8 mouse cellular contexts compared by ENCODE assay signal in genomic region chr1:74124021-74124981, GRCm38 (mm10). TPM values are rescaled to one million over a fixed set of nuclear protein-coding genes. Genes with fewer than 3 reads are reported as not detected.
DNase-seq lines count a peak whose midpoint lies in the region; ATAC-seq and TF ChIP-seq lines count a peak whose summit lies in the region.

Tns1 (minus strand) TSS chr1:74124449.

- H3K27me3 ChIP-seq in intestine, embryonic 16.5 days (replicated peaks; ENCODE audit: control insufficient read depth, insufficient read depth, low read length): no peaks in the 10 kb centered on the region
- H3K27me3 ChIP-seq in limb, embryonic 14.5 days (ENCODE audit: control insufficient read depth, insufficient read depth, low read length): peaks cover 10% of the 10 kb centered on the region; the same call in 1 of the 2 replicates
- peaks cover 40% of the 10 kb centered on the region for H3K27me3 ChIP-seq in midbrain, embryonic 13.5 days

- no peaks in the 10 kb centered on the region for H3K36me3 ChIP-seq in intestine, embryonic 16.5 days (ENCODE audit: control insufficient read depth, insufficient read depth, low read length)
- H3K36me3 ChIP-seq in limb, embryonic 14.5 days (ENCODE audit: control insufficient read depth, insufficient read depth, low read length): no peaks in the 10 kb centered on the region
- H3K36me3 ChIP-seq in midbrain, embryonic 13.5 days: no peaks in the 10 kb centered on the region

- WGBS in intestine, embryonic 16.5 days: 1% methylated on average over 82 of the region's 84 CpGs
- WGBS in limb, embryonic 14.5 days: 2% methylated on average over 66 of the region's 84 CpGs
- WGBS in midbrain, embryonic 13.5 days: under 1% methylated on average over 80 of the region's 84 CpGs

- peak within 1 kb of the TSS; percentile 99 for H3K4me2 ChIP-seq in intestine, embryonic 16.5 days (ENCODE audit: low read depth, low read length)
- H3K4me2 ChIP-seq in limb, embryonic 14.5 days (replicated peaks; ENCODE audit: low read depth, low read length, severe bottlenecking): peak within 1 kb of the TSS; percentile 94
- peak within 1 kb of the TSS; percentile 91 for H3K4me2 ChIP-seq in midbrain, embryonic 13.5 days (replicated peaks)

- ATAC-seq in common myeloid progenitor, adult 5-6 weeks (replicated peaks; ENCODE audit: low read depth, poor library complexity, severe bottlenecking): peak; percentile 43
- ATAC-seq in granulocyte monocyte progenitor cell, adult 5-6 weeks (replicated peaks; ENCODE audit: poor library complexity, severe bottlenecking): peak; percentile 73
- ATAC-seq in intestine, embryonic 16.5 days: peak; percentile 78
- peak; percentile 77 for ATAC-seq in limb, embryonic 14.5 days (ENCODE audit: low FRiP score, low read depth)
- peak; percentile 60 for ATAC-seq in midbrain, embryonic 13.5 days

- no peaks in the 10 kb centered on the region for H3K9me3 ChIP-seq in intestine, embryonic 16.5 days (ENCODE audit: control insufficient read depth, low read length)
- no peaks in the 10 kb centered on the region for H3K9me3 ChIP-seq in limb, embryonic 14.5 days (ENCODE audit: control insufficient read depth, low read length)
- H3K9me3 ChIP-seq in midbrain, embryonic 13.5 days: no peaks in the 10 kb centered on the region

- peak within 1 kb of the TSS; percentile 61 for H3K4me3 ChIP-seq in intestine, embryonic 16.5 days (ENCODE audit: low read length)
- peak within 1 kb of the TSS; percentile 52 for H3K4me3 ChIP-seq in limb, embryonic 14.5 days (replicated peaks; ENCODE audit: low read length)
- H3K4me3 ChIP-seq in midbrain, embryonic 13.5 days (replicated peaks): peak within 1 kb of the TSS; percentile 51

- no peak within 1 kb of the TSS for H3K27ac ChIP-seq in intestine, embryonic 16.5 days (ENCODE audit: low read length)
- no peak within 1 kb of the TSS for H3K27ac ChIP-seq in limb, embryonic 14.5 days (replicated peaks; ENCODE audit: low read depth, low read length)
- no peak within 1 kb of the TSS; the same call in 1 of the 2 replicates for H3K27ac ChIP-seq in midbrain, embryonic 13.5 days

- TF ChIP-seq POLR2A in limb, embryonic 14.5 days (IDR thresholded peaks at IDR 0.05; ENCODE audit: borderline replicate concordance, extremely low read depth, insufficient read depth, insufficient read length): no peak

- DNase-seq in cerebellum, adult 18-20 months: peak; percentile 9 to 12
- no peak for DNase-seq in cerebellum, adult 9-10 months
- DNase-seq in limb, embryonic 14.5 days (ENCODE audit: low spot score): peak; percentile 41
- DNase-seq in testis, postnatal 14 days (ENCODE audit: low spot score): peak; percentile 25

- H3K9ac ChIP-seq in intestine, embryonic 16.5 days (ENCODE audit: low read depth, low read length): peak within 1 kb of the TSS; percentile 67
- peak within 1 kb of the TSS; percentile 64 for H3K9ac ChIP-seq in limb, embryonic 14.5 days (ENCODE audit: low read depth, low read length, severe bottlenecking)
- peak within 1 kb of the TSS; percentile 69 for H3K9ac ChIP-seq in midbrain, embryonic 13.5 days (replicated peaks)

- H3K4me1 ChIP-seq in intestine, embryonic 16.5 days (ENCODE audit: control insufficient read depth, insufficient read depth, low read length): peaks cover 5% of the 10 kb centered on the region; the same call in 1 of the 2 replicates
- H3K4me1 ChIP-seq in limb, embryonic 14.5 days (ENCODE audit: control insufficient read depth, insufficient read depth, low read length): no peaks in the 10 kb centered on the region; the same call in 1 of the 2 replicates
- H3K4me1 ChIP-seq in midbrain, embryonic 13.5 days (replicated peaks): peaks cover 24% of the 10 kb centered on the region

RNA-seq across cellular contexts. Expression of gene Tns1, which starts in this region (rescaled TPM):
- total RNA-seq in common myeloid progenitor, adult 5-6 weeks (2017): 15.4 and 39.4 TPM in 2 replicates
- total RNA-seq in granulocyte monocyte progenitor cell, adult 5-6 weeks (2014; fragmentation: Nextera tagmentation): 10.9 and 29.0 TPM in 2 replicates
- total RNA-seq in granulocyte monocyte progenitor cell, adult 5-6 weeks (2017): 3.0 and 4.7 TPM in 2 replicates
- polyA plus RNA-seq in intestine, embryonic 16.5 days (2015; fragmentation: Nextera tagmentation; extraction: Ambion mirVana): 20.2 and 23.4 TPM in 2 replicates
- 38.0 and 67.2 TPM in 2 replicates for polyA plus RNA-seq in limb, embryonic 14.5 days (2012; rRNA removed)
- 51.3 and 55.9 TPM in 2 replicates for polyA plus RNA-seq in limb, embryonic 14.5 days (2014; fragmentation: Nextera tagmentation; extraction: Ambion mirVana)
- polyA plus RNA-seq in midbrain, embryonic 13.5 days (2015; fragmentation: Nextera tagmentation; extraction: Ambion mirVana): 9.6 and 13.2 TPM in 2 replicates
